Mouse (Mus musculus): ENCODE measurements around the gene Plekha4.

DNA sequence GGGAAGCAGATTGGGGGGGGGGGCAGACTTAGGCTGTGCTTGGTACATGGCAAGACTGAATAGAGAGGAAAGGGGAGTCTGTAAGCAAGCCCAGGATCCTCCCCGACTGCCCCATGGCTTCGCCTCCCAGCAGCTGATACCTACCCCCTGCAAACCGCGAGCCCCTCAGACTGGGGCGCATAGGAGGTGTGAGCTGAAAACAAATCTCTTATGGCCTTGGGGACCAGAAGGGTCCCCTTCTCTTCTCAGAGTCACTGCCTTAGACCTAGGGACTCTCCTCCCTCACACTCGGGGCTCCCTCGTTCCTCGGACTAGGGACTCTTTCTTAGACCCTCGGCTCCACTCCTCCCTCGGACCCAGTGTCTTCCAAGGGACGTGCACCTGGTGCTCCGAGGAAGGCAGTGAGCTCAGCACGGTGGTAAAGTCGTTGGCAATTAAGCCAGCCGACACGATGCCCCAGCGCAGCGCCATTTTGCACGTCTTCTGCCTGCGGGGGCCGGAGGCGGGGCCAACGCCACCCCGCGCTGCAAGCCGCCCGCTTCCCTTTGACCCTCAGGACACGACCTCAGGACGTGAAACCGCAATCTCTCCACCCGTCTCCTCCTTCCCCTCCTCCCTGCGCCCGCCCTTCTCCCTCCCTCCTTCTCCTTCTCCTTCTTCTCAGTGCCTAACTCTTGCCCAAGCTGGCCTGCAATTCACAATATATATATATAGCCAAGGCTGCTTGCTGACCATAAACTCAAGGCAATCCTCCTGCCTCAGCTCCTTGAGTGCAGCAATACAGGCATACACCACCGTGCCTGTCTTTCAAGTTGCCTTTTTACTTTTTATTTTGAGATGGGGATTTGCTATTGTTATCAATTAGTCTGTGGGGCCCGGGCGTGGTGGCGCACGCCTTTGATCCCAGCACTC, 37.6 kb upstream of the Plekha4 start, which contains the start of gene Dhdh:
- no peak for TF ChIP-seq CTCF (IDR thresholded peaks at IDR 0.05; ENCODE audit: borderline replicate concordance, control insufficient read depth, extremely low read depth, insufficient read depth, low read length, poor library complexity)
- no peak for TF ChIP-seq POLR2A (IDR thresholded peaks at IDR 0.05; ENCODE audit: control insufficient read depth, extremely low read depth, insufficient read depth, low read length, poor library complexity)
